Mouse (Mus musculus): ENCODE results near the gene Grhpr. TPM values are rescaled to one million over a fixed set of nuclear protein-coding genes. Genes with fewer than 3 reads are reported as not detected.

The Grhpr gene
- polyA plus RNA-seq, 1 experiment: 27.7 TPM

GRCm38 (mm10) chr4:45012105-45012975 lies 31.1 kb downstream of the Grhpr start, which contains the start of gene Zbtb5:
Zbtb5 (minus strand) TSS chr4:45012412.
- WGBS: under 1% methylated on average over 62 of the region's 63 CpGs
- H3K27me3 ChIP-seq (ENCODE audit: control insufficient read depth, insufficient read depth, low read length): no peaks in the 10 kb centered on the region
- DNase-seq (ENCODE audit: low read depth in 1 of 2, low spot score in 2 of 2): peak; percentile 99 to 100
- peak within 1 kb of the TSS; percentile 88 for H3K27ac ChIP-seq (ENCODE audit: insufficient read depth, low read length)
- peak; percentile 70; the same call in 1 of the 2 replicates for TF ChIP-seq POLR2A (IDR thresholded peaks at IDR 0.05; ENCODE audit: low read depth, low read length)
- TF ChIP-seq CTCF (IDR thresholded peaks at IDR 0.05; ENCODE audit: extremely low read depth, insufficient read depth, insufficient read length, insufficient replicate concordance): no peak
- no peaks in the 10 kb centered on the region; the same call in 1 of the 2 replicates for H3K4me1 ChIP-seq (ENCODE audit: control insufficient read depth, insufficient read depth, insufficient read length)
- peak within 1 kb of the TSS; percentile 74 for H3K4me3 ChIP-seq (ENCODE audit: extremely low read depth, insufficient read depth, insufficient read length)
- no peaks in the 10 kb centered on the region for H3K36me3 ChIP-seq (ENCODE audit: control insufficient read depth, insufficient read depth, low read length)

GRCm38 (mm10) chr4:45013031-45013431 lies 31.8 kb downstream of the Grhpr start:
- Histone ChIP-seq H3K4me3 (ENCODE audit: extremely low read depth, insufficient read depth, insufficient read length) (peak overlapping the region; percentile 72), H3K27ac (ENCODE audit: insufficient read depth, low read length) (peak overlapping the region; percentile 88), H3K4me1 (ENCODE audit: control insufficient read depth, insufficient read depth, insufficient read length) (no peaks in the 10 kb centered on the region; the same call in 1 of the 2 replicates), H3K27me3 (ENCODE audit: control insufficient read depth, insufficient read depth, low read length) (no peaks in the 10 kb centered on the region), H3K36me3 (ENCODE audit: control insufficient read depth, insufficient read depth, low read length) (no peaks in the 10 kb centered on the region)
- DNase-seq (ENCODE audit: low read depth in 1 of 2, low spot score in 2 of 2): no peak
- TF ChIP-seq CTCF (IDR thresholded peaks at IDR 0.05; ENCODE audit: extremely low read depth, insufficient read depth, insufficient read length, insufficient replicate concordance) (no peak), POLR2A (IDR thresholded peaks at IDR 0.05; ENCODE audit: low read depth, low read length) (no peak)
- WGBS: 1% methylated on average over 13 of the region's 13 CpGs

DNA sequence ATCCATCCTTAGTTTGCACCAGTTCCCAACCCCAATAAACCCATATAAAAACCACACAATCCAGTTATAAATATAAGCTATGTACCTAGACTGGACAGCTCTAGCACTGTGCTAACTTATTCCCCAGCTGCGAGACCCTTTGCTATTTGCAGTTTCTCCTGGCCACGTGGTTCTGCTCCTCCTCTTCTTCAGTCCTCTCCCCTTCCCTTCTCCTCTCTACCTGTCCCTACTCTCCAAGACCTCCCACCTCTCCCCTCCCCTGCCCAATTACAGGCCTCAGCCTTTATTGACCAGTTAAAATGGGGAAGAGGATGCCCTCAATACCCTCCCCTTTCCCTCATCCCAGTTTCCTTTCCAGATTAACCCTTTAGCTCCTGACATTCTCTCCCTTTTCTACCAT lies 32.3 kb downstream of the Grhpr start:
- 7% methylated on average over 2 of the region's 2 CpGs for WGBS
- Histone ChIP-seq H3K27ac (ENCODE audit: insufficient read depth, low read length) (peak overlapping the region; percentile 88; the same call in 1 of the 2 replicates), H3K36me3 (ENCODE audit: control insufficient read depth, insufficient read depth, low read length) (no peaks in the 10 kb centered on the region), H3K4me3 (ENCODE audit: extremely low read depth, insufficient read depth, insufficient read length) (peak overlapping the region; percentile 72; the same call in 1 of the 2 replicates), H3K27me3 (ENCODE audit: control insufficient read depth, insufficient read depth, low read length) (no peaks in the 10 kb centered on the region), H3K4me1 (ENCODE audit: control insufficient read depth, insufficient read depth, insufficient read length) (no peaks in the 10 kb centered on the region; the same call in 1 of the 2 replicates)
- no peak for TF ChIP-seq CTCF (IDR thresholded peaks at IDR 0.05; ENCODE audit: extremely low read depth, insufficient read depth, insufficient read length, insufficient replicate concordance)
- no peak for TF ChIP-seq POLR2A (IDR thresholded peaks at IDR 0.05; ENCODE audit: low read depth, low read length)
- no peak for DNase-seq (ENCODE audit: low read depth in 1 of 2, low spot score in 2 of 2)

GRCm38 (mm10) chr4:45015615-45016014 lies 34.4 kb downstream of the Grhpr start:
- H3K4me3 ChIP-seq (ENCODE audit: extremely low read depth, insufficient read depth, insufficient read length): no peak overlapping the region
- TF ChIP-seq POLR2A (IDR thresholded peaks at IDR 0.05; ENCODE audit: low read depth, low read length): no peak
- TF ChIP-seq CTCF (IDR thresholded peaks at IDR 0.05; ENCODE audit: extremely low read depth, insufficient read depth, insufficient read length, insufficient replicate concordance): peak; percentile 20; the same call in 1 of the 2 replicates
- no peaks in the 10 kb centered on the region for H3K36me3 ChIP-seq (ENCODE audit: control insufficient read depth, insufficient read depth, low read length)
- DNase-seq (ENCODE audit: low read depth in 1 of 2, low spot score in 2 of 2): peak; percentile 20 to 22
- peaks cover 3% of the 10 kb centered on the region; the same call in 1 of the 2 replicates for H3K4me1 ChIP-seq (ENCODE audit: control insufficient read depth, insufficient read depth, insufficient read length)
- no peaks in the 10 kb centered on the region for H3K27me3 ChIP-seq (ENCODE audit: control insufficient read depth, insufficient read depth, low read length)
- no peak overlapping the region for H3K27ac ChIP-seq (ENCODE audit: insufficient read depth, low read length)
- WGBS: 14% methylated on average over 3 of the region's 3 CpGs

DNA sequence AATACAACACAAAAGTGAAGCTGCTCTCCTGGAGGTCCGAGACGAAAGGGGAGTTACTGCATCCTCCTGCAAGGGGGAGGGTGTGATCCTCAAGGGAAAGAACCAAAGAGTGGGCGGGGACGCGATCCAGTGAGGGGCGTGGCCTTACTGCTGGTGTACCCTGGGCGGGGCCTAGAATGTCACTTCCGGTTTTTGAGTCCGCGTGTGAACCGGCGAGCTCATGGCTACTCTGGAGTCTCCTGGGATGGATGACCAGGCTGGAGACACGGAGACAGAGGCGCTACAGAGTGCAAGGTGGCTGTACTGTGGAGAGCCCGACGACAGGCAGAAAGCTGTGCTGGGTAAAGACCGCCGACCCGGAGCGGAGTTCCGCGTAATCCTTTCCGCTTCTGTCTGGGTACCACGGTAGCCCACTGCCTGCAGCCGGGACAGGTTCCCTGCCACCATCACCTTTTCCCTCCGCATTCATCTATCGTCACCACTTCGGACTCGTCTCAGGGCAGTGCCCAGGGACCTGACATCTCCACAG lies 37.3 kb downstream of the Grhpr start, which contains the start of gene Polr1e:
Gene Polr1e (plus strand): TSS at position 132 of the 529 bp plus-strand sequence.
- peak within 1 kb of the TSS; percentile 86 for H3K4me3 ChIP-seq (ENCODE audit: extremely low read depth, insufficient read depth, insufficient read length)
- 0 out of 2 replicates have a peak within 1 kb of the TSS, but pooled peaks have one; percentile 9 for H3K27ac ChIP-seq (ENCODE audit: insufficient read depth, low read length)
- H3K36me3 ChIP-seq (ENCODE audit: control insufficient read depth, insufficient read depth, low read length): peaks cover 6% of the 10 kb centered on the region; the same call in 1 of the 2 replicates
- H3K4me1 ChIP-seq (ENCODE audit: control insufficient read depth, insufficient read depth, insufficient read length): peaks cover 3% of the 10 kb centered on the region; the same call in 1 of the 2 replicates
- no peak for TF ChIP-seq CTCF (IDR thresholded peaks at IDR 0.05; ENCODE audit: extremely low read depth, insufficient read depth, insufficient read length, insufficient replicate concordance)
- peak; percentile 27; the same call in 1 of the 2 replicates for TF ChIP-seq POLR2A (IDR thresholded peaks at IDR 0.05; ENCODE audit: low read depth, low read length)
- WGBS: under 1% methylated on average over 29 of the region's 29 CpGs
- no peaks in the 10 kb centered on the region for H3K27me3 ChIP-seq (ENCODE audit: control insufficient read depth, insufficient read depth, low read length)
- peak; percentile 77 to 90 for DNase-seq (ENCODE audit: low read depth in 1 of 2, low spot score in 2 of 2)

DNA sequence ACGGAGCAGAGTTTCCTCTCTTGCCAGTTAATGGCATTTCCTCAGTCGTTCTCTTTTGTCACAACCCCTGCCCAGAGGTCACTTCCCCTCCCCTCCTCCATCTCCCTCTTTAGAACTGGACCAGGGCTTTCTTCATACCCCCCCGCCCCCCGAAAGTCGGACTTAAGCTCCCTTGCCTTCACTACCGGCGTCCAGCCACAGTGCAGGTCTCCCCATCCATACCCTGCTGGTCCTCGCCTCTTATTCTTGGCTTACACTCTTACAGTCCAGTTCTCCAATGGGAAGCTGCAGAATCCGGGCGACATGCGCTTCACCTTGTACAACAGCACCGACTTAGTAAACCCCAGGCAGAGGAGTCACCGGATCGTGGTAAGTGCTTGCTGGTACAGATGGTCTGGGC lies 37.8 kb downstream of the Grhpr start:
- Histone ChIP-seq H3K4me3 (ENCODE audit: extremely low read depth, insufficient read depth, insufficient read length) (peak overlapping the region; percentile 86), H3K27me3 (ENCODE audit: control insufficient read depth, insufficient read depth, low read length) (no peaks in the 10 kb centered on the region), H3K27ac (ENCODE audit: insufficient read depth, low read length) (0 out of 2 replicates have a peak overlapping the region, but pooled peaks have one; percentile 9), H3K4me1 (ENCODE audit: control insufficient read depth, insufficient read depth, insufficient read length) (peaks cover 3% of the 10 kb centered on the region; the same call in 1 of the 2 replicates), H3K36me3 (ENCODE audit: control insufficient read depth, insufficient read depth, low read length) (peaks cover 6% of the 10 kb centered on the region; the same call in 1 of the 2 replicates)
- TF ChIP-seq POLR2A (IDR thresholded peaks at IDR 0.05; ENCODE audit: low read depth, low read length): no peak
- no peak for TF ChIP-seq CTCF (IDR thresholded peaks at IDR 0.05; ENCODE audit: extremely low read depth, insufficient read depth, insufficient read length, insufficient replicate concordance)
- DNase-seq (ENCODE audit: low read depth in 1 of 2, low spot score in 2 of 2): no peak
- WGBS: 5% methylated on average over 14 of the region's 14 CpGs

Data from spleen, adult 2 months (tissue).